Mouse (Mus musculus): ENCODE data around the gene Vmn2r69. TPM values are rescaled to one million over a fixed set of nuclear protein-coding genes. Genes with fewer than 3 reads are reported as not detected.

The Vmn2r69 gene
- not detected in 2 replicates for polyA plus RNA-seq (2015; fragmentation: Nextera tagmentation; extraction: Ambion mirVana)

DNA sequence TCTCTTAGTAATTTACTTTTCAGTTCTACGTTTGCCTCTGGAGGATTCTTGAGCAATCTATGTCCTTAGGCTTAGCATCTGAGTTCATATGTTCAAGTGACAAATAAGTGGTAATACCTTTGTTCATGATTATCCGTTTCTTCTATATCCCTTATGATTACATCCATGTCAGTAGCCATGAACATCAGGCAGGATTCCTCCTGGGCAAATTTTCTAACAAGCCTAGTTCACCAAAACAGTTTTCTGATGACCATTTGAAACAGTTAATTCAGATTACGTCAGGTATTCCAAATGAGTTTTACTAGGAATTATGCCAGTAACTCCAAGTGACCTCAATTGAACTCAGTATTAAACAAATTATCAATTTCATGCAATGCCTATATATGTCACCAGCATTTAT, at the start of gene Vmn2r69:
Gene Vmn2r69 (minus strand): TSS at position 101 of the 400 bp plus-strand sequence.
- Histone ChIP-seq H3K4me2 (ENCODE audit: low read depth, low read length) (no peak within 1 kb of the TSS), H3K27me3 (replicated peaks; ENCODE audit: control insufficient read depth, insufficient read depth, low read length) (no peaks in the 10 kb centered on the region), H3K4me1 (ENCODE audit: control insufficient read depth, insufficient read depth, low read length) (no peaks in the 10 kb centered on the region), H3K36me3 (ENCODE audit: control insufficient read depth, insufficient read depth, low read length) (no peaks in the 10 kb centered on the region), H3K27ac (ENCODE audit: low read length) (no peak within 1 kb of the TSS), H3K4me3 (ENCODE audit: low read length) (no peak within 1 kb of the TSS), H3K9ac (ENCODE audit: low read depth, low read length) (no peak within 1 kb of the TSS), H3K9me3 (ENCODE audit: control insufficient read depth, low read length) (no peaks in the 10 kb centered on the region)
- ATAC-seq = no peak
- WGBS = 74% methylated on average over 3 of the region's 3 CpGs

Other genes with a start within 250 kb of the Vmn2r69 start
- gene Vmn2r68, start 178.1 kb downstream of the Vmn2r69 start, polyA plus RNA-seq (2015; fragmentation: Nextera tagmentation; extraction: Ambion mirVana) = not detected in 2 replicates
- not detected in 2 replicates for gene Vmn2r71, start 147.2 kb upstream of the Vmn2r69 start, polyA plus RNA-seq (2015; fragmentation: Nextera tagmentation; extraction: Ambion mirVana)
- not detected in 2 replicates for gene Vmn2r70, start 153.3 kb upstream of the Vmn2r69 start, polyA plus RNA-seq (2015; fragmentation: Nextera tagmentation; extraction: Ambion mirVana)

Measured in intestine, embryonic 16.5 days (tissue).